Mouse (Mus musculus) kidney, adult 9 months (tissue): Measurements from ENCODE around the gene Gm6793.

Experiments used
- DNase-seq: peaks from one replicate; pipeline ENCODE4 v3.0.0; 2022

Gm6793 gene

GRCm38 (mm10) chr8:111982116-111982515 is 32.7 kb downstream of the Gm6793 start:
- no peak for DNase-seq

- DNase-seq = no peak
These were observed 36.7 kb downstream of the Gm6793 start for GRCm38 (mm10) chr8:111978147-111978546.

DNA sequence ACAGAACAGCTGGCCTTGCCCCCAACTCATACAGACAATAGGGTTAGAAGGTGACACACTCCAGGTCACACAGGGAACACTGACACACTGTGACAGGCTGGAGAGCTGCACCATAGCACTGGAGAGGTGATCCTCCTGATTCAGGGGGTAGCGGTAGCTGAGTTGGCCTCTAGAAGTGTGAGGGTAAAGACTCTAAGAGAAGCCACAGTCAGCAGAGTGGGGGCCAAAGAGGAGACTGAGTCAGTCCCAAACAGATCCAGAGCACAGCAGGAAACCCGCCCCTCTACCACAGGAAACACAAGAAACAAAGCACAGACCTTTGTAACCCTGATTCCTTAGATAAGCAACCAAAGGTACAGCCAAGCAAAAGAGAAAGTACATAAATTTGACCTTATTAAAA is 38.5 kb downstream of the Gm6793 start:
- DNase-seq = no peak

DNA sequence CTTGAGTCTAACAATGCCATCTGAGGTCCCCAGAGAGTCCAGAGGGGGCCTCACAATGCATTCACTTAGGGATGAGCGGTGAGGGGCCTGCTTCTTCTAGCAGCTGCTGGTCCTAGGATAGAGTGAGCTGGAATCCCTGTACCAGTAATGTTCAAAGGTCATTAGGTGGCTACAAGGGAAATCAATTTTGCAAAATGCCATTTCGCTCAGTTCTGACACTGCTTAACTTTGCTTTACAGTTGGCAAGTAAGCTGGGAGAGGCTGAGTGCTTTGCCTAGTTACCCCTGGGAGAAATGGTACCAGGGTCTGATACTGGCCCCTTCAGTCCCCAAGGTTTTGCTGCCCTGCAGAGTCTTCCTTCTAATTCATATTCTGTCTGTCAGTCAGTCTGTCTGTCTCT is 39.1 kb downstream of the Gm6793 start:
- no peak for DNase-seq

- DNase-seq = no peak
These were observed 40.7 kb downstream of the Gm6793 start for GRCm38 (mm10) chr8:111974138-111974537.

DNA sequence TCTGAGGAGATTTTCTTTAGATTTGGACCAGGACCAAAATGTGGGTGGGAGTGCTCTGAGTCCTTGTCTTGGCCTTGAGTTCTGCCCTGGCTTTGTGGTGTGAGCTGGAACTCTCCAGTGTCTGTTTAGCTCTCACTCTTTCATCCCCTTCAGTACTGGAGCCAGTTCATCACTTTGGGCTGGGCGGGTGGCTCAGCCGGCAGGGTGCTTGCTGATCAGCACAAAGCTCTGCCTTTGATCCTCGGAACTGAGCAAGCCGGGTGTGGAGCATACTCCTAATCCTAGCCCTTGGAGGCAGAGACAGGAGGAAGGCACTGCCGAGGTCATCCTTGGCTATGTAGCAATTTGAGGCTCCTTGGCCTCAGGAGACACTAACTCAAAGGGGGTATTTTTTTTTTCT is 45.8 kb downstream of the Gm6793 start:
- no peak for DNase-seq

GRCm38 (mm10) chr8:111968541-111968940 is 46.3 kb downstream of the Gm6793 start:
- DNase-seq = no peak

DNA sequence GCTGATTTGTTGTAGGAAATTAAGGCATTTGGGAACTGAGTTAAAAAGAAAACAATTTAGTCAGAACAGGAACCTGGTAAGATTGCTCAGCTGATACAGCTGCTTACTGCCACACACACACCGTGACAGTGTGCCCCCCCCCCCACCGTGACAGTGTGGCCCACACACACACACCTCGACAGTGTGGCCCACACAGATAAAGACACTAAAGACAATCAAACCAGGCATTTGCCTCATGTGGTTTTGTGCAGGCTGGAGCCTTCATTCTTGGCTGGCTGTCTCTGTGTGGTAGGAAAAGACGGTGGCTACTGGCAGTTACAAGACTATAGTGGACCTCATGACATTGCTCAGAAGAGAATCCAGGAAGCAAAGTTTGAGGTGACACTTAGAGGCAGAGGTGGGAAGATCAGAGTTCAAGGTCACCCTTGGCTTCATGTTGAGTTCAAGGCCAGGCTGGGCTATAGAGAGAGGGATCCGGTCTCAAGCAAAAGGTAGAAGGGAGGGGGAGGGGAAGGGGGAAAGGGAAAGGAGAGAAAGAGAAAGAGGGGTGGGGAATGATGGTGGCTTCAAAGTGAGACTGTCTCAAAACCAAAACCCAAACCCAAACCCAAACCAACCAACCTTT is 47.5 kb downstream of the Gm6793 start:
- DNase-seq = no peak

- DNase-seq = no peak
These were observed 49.8 kb downstream of the Gm6793 start for GRCm38 (mm10) chr8:111964849-111965561.

DNA sequence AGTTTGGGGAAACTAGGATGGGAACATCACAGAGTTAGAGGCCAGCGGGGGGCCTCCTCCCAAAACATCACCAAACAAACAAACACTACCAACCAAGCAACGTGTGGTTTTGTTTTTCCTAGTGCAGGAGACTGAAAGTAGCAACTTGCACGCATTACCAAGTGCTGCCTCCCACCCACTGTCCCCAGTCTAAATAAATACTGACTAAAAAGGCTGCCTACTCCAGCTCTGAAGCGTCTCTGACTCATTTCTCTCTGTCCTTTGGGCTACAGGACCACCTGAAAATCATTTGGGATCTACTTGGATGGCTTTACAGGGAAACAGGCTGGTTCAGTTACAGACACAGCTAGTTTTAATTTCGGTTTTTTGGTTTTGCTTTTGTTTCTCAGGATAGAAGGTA is 50.5 kb downstream of the Gm6793 start:
- DNase-seq = no peak

- DNase-seq = no peak
These were observed 51.3 kb downstream of the Gm6793 start for GRCm38 (mm10) chr8:111963546-111963945.
